Mouse (Mus musculus): ENCODE measurements around the gene Ifna7. TPM values are rescaled to one million over a fixed set of nuclear protein-coding genes. Genes with fewer than 3 reads are reported as not detected.

Gene Ifna7
- polyA plus RNA-seq, 1 experiment from 2014 or later, result not detected

GRCm38 (mm10) chr4:88851026-88851763, 35.2 kb downstream of the Ifna7 start:
- Histone ChIP-seq H3K27ac (peak overlapping the region; percentile 61; the same call in 1 of the 2 replicates), H3K9ac (no peak overlapping the region), H3K36me3 (replicated peaks) (no peaks in the 10 kb centered on the region), H3K9me3 (no peaks in the 10 kb centered on the region), H3K27me3 (no peaks in the 10 kb centered on the region), H3K4me1 (peaks cover 8% of the 10 kb centered on the region), H3K4me2 (no peak overlapping the region), H3K4me3 (replicated peaks) (no peak overlapping the region)
- WGBS, result 14% methylated on average over 4 of the region's 4 CpGs
- ATAC-seq (ENCODE audit: low FRiP score), result peak; percentile 89; the same call in 1 of the 2 replicates

GRCm38 (mm10) chr4:88859214-88859613, 43.2 kb downstream of the Ifna7 start:
- H3K36me3 ChIP-seq (replicated peaks), result no peaks in the 10 kb centered on the region
- no peaks in the 10 kb centered on the region for H3K9me3 ChIP-seq
- H3K27me3 ChIP-seq, result peaks cover 9% of the 10 kb centered on the region; the same call in 1 of the 2 replicates
- H3K4me2 ChIP-seq, result no peak overlapping the region
- H3K27ac ChIP-seq, result no peak overlapping the region
- no peak for ATAC-seq (ENCODE audit: low FRiP score)
- H3K4me3 ChIP-seq (replicated peaks), result no peak overlapping the region
- H3K9ac ChIP-seq, result no peak overlapping the region
- H3K4me1 ChIP-seq, result peaks cover 6% of the 10 kb centered on the region

GRCm38 (mm10) chr4:88863309-88863708, 47.3 kb downstream of the Ifna7 start:
- Histone ChIP-seq H3K4me3 (replicated peaks) (no peak overlapping the region), H3K27me3 (peaks cover 24% of the 10 kb centered on the region), H3K36me3 (replicated peaks) (no peaks in the 10 kb centered on the region), H3K4me2 (no peak overlapping the region), H3K27ac (no peak overlapping the region), H3K9me3 (no peaks in the 10 kb centered on the region), H3K9ac (no peak overlapping the region), H3K4me1 (peaks cover 13% of the 10 kb centered on the region)
- no peak for ATAC-seq (ENCODE audit: low FRiP score)
- WGBS, result 2% methylated on average over 7 of the region's 7 CpGs

- Histone ChIP-seq H3K4me1 (peaks cover 16% of the 10 kb centered on the region), H3K4me3 (replicated peaks) (no peak overlapping the region), H3K27ac (no peak overlapping the region), H3K27me3 (peaks cover 29% of the 10 kb centered on the region), H3K9me3 (no peaks in the 10 kb centered on the region), H3K4me2 (no peak overlapping the region), H3K36me3 (replicated peaks) (no peaks in the 10 kb centered on the region), H3K9ac (no peak overlapping the region)
- 73% methylated on average over 9 of the region's 9 CpGs for WGBS
- no peak for ATAC-seq (ENCODE audit: low FRiP score)
Measured at GRCm38 (mm10) chr4:88864599-88864998, 48.6 kb downstream of the Ifna7 start.

- Histone ChIP-seq H3K27me3 (peaks cover 29% of the 10 kb centered on the region), H3K9me3 (no peaks in the 10 kb centered on the region), H3K27ac (no peak overlapping the region), H3K9ac (no peak overlapping the region), H3K36me3 (replicated peaks) (no peaks in the 10 kb centered on the region), H3K4me2 (no peak overlapping the region), H3K4me3 (replicated peaks) (no peak overlapping the region), H3K4me1 (peaks cover 16% of the 10 kb centered on the region)
- ATAC-seq (ENCODE audit: low FRiP score), result no peak
- WGBS, result 57% methylated on average over 6 of the region's 6 CpGs
Measured at GRCm38 (mm10) chr4:88865011-88865569, 49.1 kb downstream of the Ifna7 start.

Other genes with a start within 250 kb of the Ifna7 start
- gene Ifna14, start 244.4 kb upstream of the Ifna7 start, polyA plus RNA-seq (2016; fragmentation: Nextera tagmentation; extraction: Ambion mirVana), result not detected in 2 replicates
- not detected in 2 replicates for gene Ifna9, start 223.8 kb upstream of the Ifna7 start, polyA plus RNA-seq (2016; fragmentation: Nextera tagmentation; extraction: Ambion mirVana)
- not detected in 2 replicates for gene Ifna12, start 212.9 kb upstream of the Ifna7 start, polyA plus RNA-seq (2016; fragmentation: Nextera tagmentation; extraction: Ambion mirVana)
- not detected in 2 replicates for gene C87499, start 181.8 kb upstream of the Ifna7 start, polyA plus RNA-seq (2016; fragmentation: Nextera tagmentation; extraction: Ambion mirVana)
- not detected in 2 replicates for gene Ifna13, start 171.8 kb upstream of the Ifna7 start, polyA plus RNA-seq (2016; fragmentation: Nextera tagmentation; extraction: Ambion mirVana)
- gene Ifna16, start 139.3 kb upstream of the Ifna7 start, polyA plus RNA-seq (2016; fragmentation: Nextera tagmentation; extraction: Ambion mirVana), result not detected in 2 replicates
- not detected in 2 replicates for gene Ifna2, start 132.3 kb upstream of the Ifna7 start, polyA plus RNA-seq (2016; fragmentation: Nextera tagmentation; extraction: Ambion mirVana)
- gene Ifnab, start 124.9 kb upstream of the Ifna7 start, polyA plus RNA-seq (2016; fragmentation: Nextera tagmentation; extraction: Ambion mirVana), result not detected in 2 replicates
- 1.6 and 2.4 TPM in 2 replicates for gene Gm26566, start 94.4 kb upstream of the Ifna7 start, polyA plus RNA-seq (2016; fragmentation: Nextera tagmentation; extraction: Ambion mirVana)
- gene Klhl9, start 93.8 kb upstream of the Ifna7 start, polyA plus RNA-seq (2016; fragmentation: Nextera tagmentation; extraction: Ambion mirVana), result 142 and 149 TPM in 2 replicates
- not detected in 2 replicates for gene Gm13271, start 61.4 kb upstream of the Ifna7 start, polyA plus RNA-seq (2016; fragmentation: Nextera tagmentation; extraction: Ambion mirVana)
- 0.15 and 0.18 TPM in 2 replicates for gene Gm13283, start 56.1 kb upstream of the Ifna7 start, polyA plus RNA-seq (2016; fragmentation: Nextera tagmentation; extraction: Ambion mirVana)
- 0.55 TPM in 1 of 2 replicates, not detected in the other for gene Gm13290, start 42.4 kb upstream of the Ifna7 start, polyA plus RNA-seq (2016; fragmentation: Nextera tagmentation; extraction: Ambion mirVana)
- not detected in 2 replicates for gene Gm13289, start 39.3 kb upstream of the Ifna7 start, polyA plus RNA-seq (2016; fragmentation: Nextera tagmentation; extraction: Ambion mirVana)
- gene Gm13272, start 36.4 kb upstream of the Ifna7 start, polyA plus RNA-seq (2016; fragmentation: Nextera tagmentation; extraction: Ambion mirVana), result not detected in 2 replicates
- gene Ifnz, start 34.1 kb upstream of the Ifna7 start, polyA plus RNA-seq (2016; fragmentation: Nextera tagmentation; extraction: Ambion mirVana), result not detected in 2 replicates
- gene Gm13276, start 30.5 kb upstream of the Ifna7 start, polyA plus RNA-seq (2016; fragmentation: Nextera tagmentation; extraction: Ambion mirVana), result not detected in 2 replicates
- not detected in 2 replicates for gene Gm13277, start 27.6 kb upstream of the Ifna7 start, polyA plus RNA-seq (2016; fragmentation: Nextera tagmentation; extraction: Ambion mirVana)
- gene Gm13278, start 24.7 kb upstream of the Ifna7 start, polyA plus RNA-seq (2016; fragmentation: Nextera tagmentation; extraction: Ambion mirVana), result not detected in 2 replicates
- gene Gm13275, start 21.7 kb upstream of the Ifna7 start, polyA plus RNA-seq (2016; fragmentation: Nextera tagmentation; extraction: Ambion mirVana), result not detected in 2 replicates
- gene Gm13279, start 18.8 kb upstream of the Ifna7 start, polyA plus RNA-seq (2016; fragmentation: Nextera tagmentation; extraction: Ambion mirVana), result not detected in 2 replicates
- 0.29 TPM in 1 of 2 replicates, not detected in the other for gene Gm13285, start 16.6 kb upstream of the Ifna7 start, polyA plus RNA-seq (2016; fragmentation: Nextera tagmentation; extraction: Ambion mirVana)
- not detected in 2 replicates for gene Gm13287, start 13.0 kb upstream of the Ifna7 start, polyA plus RNA-seq (2016; fragmentation: Nextera tagmentation; extraction: Ambion mirVana)
- gene Gm13288, start 10.7 kb upstream of the Ifna7 start, polyA plus RNA-seq (2016; fragmentation: Nextera tagmentation; extraction: Ambion mirVana), result 0.15 TPM in 1 of 2 replicates, not detected in the other
- gene Ifna11, start 3.7 kb downstream of the Ifna7 start, polyA plus RNA-seq (2016; fragmentation: Nextera tagmentation; extraction: Ambion mirVana), result not detected in 2 replicates
- not detected in 2 replicates for gene Ifna6, start 11.2 kb downstream of the Ifna7 start, polyA plus RNA-seq (2016; fragmentation: Nextera tagmentation; extraction: Ambion mirVana)
- not detected in 2 replicates for gene Ifna5, start 19.3 kb downstream of the Ifna7 start, polyA plus RNA-seq (2016; fragmentation: Nextera tagmentation; extraction: Ambion mirVana)
- not detected in 2 replicates for gene Ifna4, start 25.6 kb downstream of the Ifna7 start, polyA plus RNA-seq (2016; fragmentation: Nextera tagmentation; extraction: Ambion mirVana)
- not detected in 2 replicates for gene Ifna1, start 33.9 kb downstream of the Ifna7 start, polyA plus RNA-seq (2016; fragmentation: Nextera tagmentation; extraction: Ambion mirVana)
- not detected in 2 replicates for gene Ifne, start 64.0 kb downstream of the Ifna7 start, polyA plus RNA-seq (2016; fragmentation: Nextera tagmentation; extraction: Ambion mirVana)

Measured in forebrain, embryonic 12.5 days (tissue).